Mouse (Mus musculus) heart, postnatal 4 days (tissue): ENCODE results near the gene 4933412E24Rik. TPM values are rescaled to one million over a fixed set of nuclear protein-coding genes. Genes with fewer than 3 reads are reported as not detected.

Experiments
- DNase-seq: peaks from one replicate; pipeline ENCODE4 v3.0.0; 2021
- total RNA-seq, 2 experiments: library from RNA; stranded (reverse); gene quantifications; 2 replicates each; pipeline ENCODE4 v1.2.3; 2021

The 4933412E24Rik gene
- not detected for total RNA-seq

DNA sequence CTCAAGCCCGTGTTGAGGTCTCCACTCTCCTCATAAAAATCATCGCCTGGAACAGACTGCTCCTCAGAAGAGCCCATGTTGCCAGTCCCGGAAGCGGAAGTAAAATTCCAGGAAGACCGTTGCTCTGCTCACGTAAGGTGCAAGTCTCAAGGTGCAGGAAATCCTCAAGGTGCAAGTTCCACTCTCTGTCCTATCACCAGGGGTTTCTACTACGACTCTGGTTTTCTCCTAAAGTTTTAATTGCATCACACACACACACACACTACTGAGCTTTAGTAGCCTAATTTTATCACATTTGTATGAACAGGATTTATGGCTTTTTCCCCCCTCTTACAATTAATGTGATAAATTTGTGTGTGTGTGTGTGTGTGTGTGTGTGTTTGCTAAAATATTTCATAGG lies at the start of gene 4933412E24Rik:
4933412E24Rik (minus strand) TSS at position 101 of the 400 bp plus-strand sequence.
- no peak for DNase-seq

DNA sequence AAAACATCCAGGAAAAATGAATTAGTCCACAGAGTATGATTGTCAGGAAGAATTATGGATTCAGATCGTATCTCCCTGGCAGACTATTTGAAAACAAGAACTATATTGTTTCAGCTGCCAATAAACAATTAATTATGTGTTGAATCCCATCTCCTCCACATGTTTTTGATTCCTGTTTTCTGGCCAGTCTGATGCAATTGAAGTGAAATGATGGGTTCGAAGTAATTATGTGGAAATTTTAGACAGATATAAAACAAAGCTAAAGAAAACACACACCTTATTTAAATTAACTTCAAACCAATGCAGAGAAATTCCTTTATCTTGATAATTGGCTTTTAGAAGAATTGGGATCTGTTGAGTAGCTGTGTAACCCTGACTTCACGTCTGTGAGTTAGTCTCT lies 14.3 kb upstream of the 4933412E24Rik start:
- DNase-seq = no peak

GRCm38 (mm10) chr15:60021256-60021655 lies 4.8 kb upstream of the 4933412E24Rik start:
- DNase-seq = no peak

DNA sequence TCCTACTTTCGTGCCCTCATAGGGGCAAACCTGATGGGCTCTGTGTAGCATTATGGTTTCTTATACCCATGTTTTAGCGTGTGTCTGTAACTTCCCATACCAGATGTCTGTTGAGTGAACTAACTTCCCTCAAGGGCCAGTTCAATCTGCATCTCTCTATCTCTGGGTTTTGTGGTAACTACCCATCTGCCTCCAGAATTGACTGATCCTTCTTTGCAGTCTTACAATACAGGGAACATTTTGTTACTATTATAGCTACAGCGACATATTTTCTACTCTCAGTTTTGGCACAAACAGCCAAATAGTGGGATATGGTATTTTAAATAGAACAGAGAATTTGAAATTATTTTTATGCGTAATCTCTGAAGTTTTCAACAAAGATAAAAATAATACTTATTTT lies 6.2 kb downstream of the 4933412E24Rik start:
- no peak for DNase-seq

GRCm38 (mm10) chr15:60009610-60010009 lies 6.8 kb downstream of the 4933412E24Rik start:
- no peak for DNase-seq

DNA sequence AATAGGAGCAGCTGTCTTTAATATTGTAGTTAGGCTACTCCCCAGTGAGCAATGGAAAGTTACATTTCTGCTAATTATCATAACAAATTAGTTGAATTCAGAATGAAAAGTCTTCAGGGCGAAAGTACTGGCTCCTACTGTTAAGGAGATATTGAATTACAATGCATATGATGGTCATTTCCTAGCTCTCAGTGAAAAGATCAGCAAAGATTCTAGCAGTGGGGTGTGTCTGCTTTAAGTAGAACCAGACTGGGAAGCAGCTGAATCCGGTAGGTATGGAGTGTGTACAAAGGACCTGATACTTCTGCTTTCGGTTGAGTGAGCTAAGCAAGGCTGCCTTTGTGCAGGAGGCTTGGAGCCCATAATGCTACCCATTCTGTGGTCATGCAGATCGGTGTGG lies 32.6 kb downstream of the 4933412E24Rik start:
- no peak for DNase-seq

- no peak for DNase-seq
Measured at GRCm38 (mm10) chr15:59975310-59975709, 41.1 kb downstream of the 4933412E24Rik start.

DNA sequence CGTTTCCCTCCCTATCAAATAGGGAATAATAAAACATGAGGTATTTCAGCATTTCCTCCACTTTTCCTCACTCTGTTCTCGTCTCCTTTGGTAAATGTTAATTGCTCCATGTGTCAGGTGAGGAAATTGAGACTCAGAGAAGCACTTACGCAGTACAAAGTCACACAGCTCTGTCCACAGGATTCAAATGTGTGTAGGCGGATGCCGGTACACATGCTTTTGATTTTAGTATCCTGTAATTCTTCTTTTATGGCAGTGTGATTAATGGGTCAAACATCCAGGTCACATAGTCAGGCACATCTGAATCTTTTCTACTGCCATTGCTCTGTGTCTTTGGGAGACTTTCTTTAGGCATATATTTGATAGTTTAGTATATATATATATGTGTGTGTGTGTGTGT lies 41.8 kb downstream of the 4933412E24Rik start:
- no peak for DNase-seq

DNA sequence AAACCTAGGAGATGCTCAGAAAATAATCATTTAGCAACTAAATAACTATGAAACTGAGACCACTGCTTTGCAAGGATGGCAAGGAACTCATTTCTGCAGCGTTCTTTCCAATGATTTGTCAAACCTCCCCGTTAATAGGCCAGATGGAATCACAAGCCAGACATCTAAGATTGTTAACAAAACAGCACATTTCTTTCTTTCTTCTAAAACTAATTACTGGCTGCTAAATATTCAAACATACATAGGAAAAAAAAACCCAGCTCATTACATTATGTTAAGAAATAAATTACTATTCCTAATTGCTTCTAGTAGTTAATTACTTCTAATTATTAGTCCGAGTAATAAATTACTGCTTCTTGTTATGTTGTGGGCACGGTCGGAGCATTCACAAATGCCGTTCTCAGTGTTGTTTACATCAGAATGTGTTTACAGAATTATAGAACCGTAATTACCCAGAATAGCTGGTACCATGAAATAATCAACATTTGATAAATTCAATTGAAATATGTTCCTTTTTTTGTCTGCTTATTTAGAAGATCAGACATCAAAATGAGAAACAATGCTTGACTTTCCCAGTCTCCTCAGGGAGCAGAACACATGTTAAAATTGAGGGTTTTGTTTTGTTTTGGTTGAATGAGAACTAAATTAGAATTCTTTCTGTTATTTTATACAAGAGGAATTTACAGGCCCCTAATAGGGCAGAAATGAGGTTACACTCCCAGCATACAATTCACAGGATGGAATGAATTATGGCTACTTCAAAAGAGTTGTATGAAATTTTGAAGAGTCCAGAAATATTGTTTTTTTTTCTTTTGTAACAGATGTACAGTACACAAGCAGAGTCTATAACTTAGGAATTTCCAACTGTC lies 42.5 kb downstream of the 4933412E24Rik start:
- no peak for DNase-seq
